Mouse (Mus musculus) cortical plate, adult 2 months (tissue): ENCODE measurements at regions not wholly inside any gene's neighbourhood (a gene's known extent, or its start where the extent isn't known, plus 50 kb on each side); places are given as distances from the start of the nearest gene placed in this dataset.

Experiments used
- H3K27ac ChIP-seq: fragments of 200-500 bp; 2 replicates; pipeline ENCODE4 v1.5.1; 2012; ENCODE audit warnings: low read length, control low read depth, inconsistent platforms; ENCODE audit not compliant: insufficient read depth
- H3K4me1 ChIP-seq: fragments of 200-500 bp; 2 replicates; pipeline ENCODE4 v1.6.1; 2011; ENCODE audit warnings: low read length; ENCODE audit not compliant: control insufficient read depth, insufficient read depth
- H3K4me3 ChIP-seq: fragments of 200-500 bp; 2 replicates; pipeline ENCODE4 v1.5.1; 2011; ENCODE audit warnings: mild to moderate bottlenecking, low read length, control low read depth; ENCODE audit not compliant: insufficient read depth
- CTCF ChIP-seq: fragments of 200-500 bp; IDR thresholded peaks from 2 replicates; pipeline ENCODE4 v1.5.1; 2011; ENCODE audit warnings: mild to moderate bottlenecking, control low read depth, low read length; ENCODE audit not compliant: insufficient read depth; ENCODE audit errors: extremely low read depth
- POLR2A ChIP-seq: fragments of 200-500 bp; IDR thresholded peaks from 2 replicates; pipeline ENCODE4 v1.6.1; 2011; ENCODE audit warnings: mild to moderate bottlenecking, low read length, control low read depth; ENCODE audit not compliant: insufficient read depth; ENCODE audit errors: extremely low read depth

DNA sequence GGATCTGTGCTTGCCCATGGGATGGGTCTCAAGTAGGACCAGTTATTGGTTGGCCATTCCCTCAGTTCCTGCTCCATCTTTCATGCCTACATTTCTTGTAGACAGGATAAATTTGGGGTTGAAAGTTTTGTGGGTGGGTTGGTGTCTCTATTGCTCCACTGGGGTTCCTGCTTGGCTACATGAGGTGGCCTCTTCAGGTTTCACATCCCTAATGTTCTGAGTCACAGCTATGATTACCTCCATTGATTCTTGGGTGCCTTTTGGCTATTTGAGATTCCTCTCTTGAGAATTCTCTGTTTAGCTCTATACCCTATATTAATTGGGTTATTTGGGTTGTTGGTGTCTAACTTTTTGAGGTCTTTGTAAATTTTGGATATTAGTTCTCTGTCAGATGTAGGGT, 125.1 kb upstream of the Rgs1 start:
- no peaks in the 10 kb centered on the region for H3K4me1 ChIP-seq
- H3K4me3 ChIP-seq: no peak overlapping the region
- TF ChIP-seq CTCF (no peak), POLR2A (no peak)
- H3K27ac ChIP-seq: no peak overlapping the region

DNA sequence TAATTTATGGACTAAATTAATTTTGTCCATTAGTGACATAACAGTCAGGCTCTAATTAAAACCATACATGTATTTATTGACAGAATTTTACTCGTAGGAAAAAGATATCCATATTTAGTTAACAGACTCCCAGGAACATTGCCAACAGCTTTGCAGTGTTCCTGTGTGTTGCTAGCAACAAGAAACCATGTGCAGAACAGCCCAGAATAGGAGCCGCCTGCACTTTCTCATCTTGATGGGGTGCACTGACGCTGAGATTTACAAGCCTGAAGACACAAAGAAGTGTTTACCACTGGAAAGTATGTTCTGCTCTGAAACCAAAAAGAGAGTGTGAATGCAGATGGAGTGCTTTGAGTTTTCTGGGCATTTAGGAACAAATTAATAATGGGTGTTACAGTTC, 118.5 kb upstream of the Rgs1 start:
- no peak overlapping the region for H3K4me3 ChIP-seq
- TF ChIP-seq CTCF: no peak
- no peak for TF ChIP-seq POLR2A
- no peaks in the 10 kb centered on the region for H3K4me1 ChIP-seq
- H3K27ac ChIP-seq: no peak overlapping the region

DNA sequence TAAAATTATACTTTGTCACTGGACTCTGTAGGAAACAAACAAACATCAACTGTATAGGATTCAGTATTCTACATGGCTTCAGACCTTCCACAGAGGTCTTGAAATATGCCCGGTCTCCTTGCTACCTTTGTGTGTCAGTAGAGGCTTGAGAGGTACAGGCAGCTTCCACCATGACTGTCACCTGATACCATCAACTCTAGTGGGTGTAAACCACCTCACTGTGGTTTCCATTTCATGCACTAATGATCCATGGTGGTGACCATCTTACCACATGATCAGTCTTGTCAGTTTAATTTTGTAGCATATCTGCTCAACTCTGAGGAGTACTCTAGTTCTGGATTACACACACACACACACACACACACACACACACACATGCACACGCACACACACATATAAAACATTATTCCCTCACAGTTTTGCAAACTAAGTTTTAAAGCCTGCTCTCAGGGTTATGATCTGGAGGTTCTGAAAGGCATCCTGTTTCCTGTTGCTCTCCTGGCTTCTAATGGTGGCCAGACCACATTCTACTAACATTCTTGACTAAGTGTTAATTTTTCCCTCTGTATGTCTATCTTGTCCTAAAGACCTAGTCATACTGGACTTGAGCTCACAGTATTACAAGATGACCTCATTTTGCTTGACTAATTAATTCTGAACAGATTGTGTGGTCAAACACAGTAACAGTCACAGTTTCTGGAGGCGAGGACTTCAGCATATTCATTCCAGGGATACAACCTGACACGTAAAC, 106.7 kb upstream of the Rgs1 start:
- no peaks in the 10 kb centered on the region for H3K4me1 ChIP-seq
- no peak overlapping the region for H3K27ac ChIP-seq
- H3K4me3 ChIP-seq: no peak overlapping the region
- TF ChIP-seq CTCF: no peak

DNA sequence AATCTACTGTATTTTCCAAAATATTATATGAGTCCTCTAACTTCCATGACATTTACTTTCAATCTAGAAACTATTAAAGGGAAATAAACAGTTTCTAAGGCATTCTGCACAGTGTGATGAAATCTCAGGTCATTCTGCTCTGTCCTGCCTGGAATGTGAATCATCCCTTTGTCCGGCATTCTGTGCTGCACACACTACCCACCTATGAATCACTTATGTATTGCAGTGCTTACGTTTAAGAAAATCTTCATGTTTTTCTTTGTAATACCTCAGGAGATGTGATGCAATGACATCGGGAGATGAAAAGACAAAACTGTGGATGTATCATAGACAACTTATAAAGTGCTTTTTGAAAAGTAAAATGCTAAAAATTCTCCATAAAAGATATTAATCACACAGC, 106.0 kb upstream of the Rgs1 start:
- Histone ChIP-seq H3K27ac (no peak overlapping the region), H3K4me1 (no peaks in the 10 kb centered on the region), H3K4me3 (no peak overlapping the region)
- no peak for TF ChIP-seq POLR2A
- TF ChIP-seq CTCF: no peak

DNA sequence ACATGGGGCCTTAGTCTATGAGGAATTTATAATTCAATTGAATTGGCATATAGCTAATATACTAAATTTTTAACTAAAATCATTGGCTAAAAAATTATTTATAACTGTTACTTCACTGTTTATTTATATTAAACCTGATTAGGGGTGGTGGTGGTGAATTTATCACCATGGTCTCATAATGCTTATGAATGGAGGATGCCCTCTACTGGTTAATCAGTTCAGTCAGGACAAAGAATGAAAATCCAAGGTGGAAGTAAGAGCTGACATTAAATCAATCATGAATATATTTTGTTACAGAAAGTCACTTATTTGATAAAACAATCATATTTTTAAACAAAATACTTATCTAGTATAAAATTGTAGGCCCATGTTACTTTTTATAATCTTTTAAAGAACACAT, 104.3 kb upstream of the Rgs1 start:
- Histone ChIP-seq H3K4me1 (no peaks in the 10 kb centered on the region), H3K27ac (no peak overlapping the region), H3K4me3 (no peak overlapping the region)
- TF ChIP-seq CTCF (no peak), POLR2A (no peak)

DNA sequence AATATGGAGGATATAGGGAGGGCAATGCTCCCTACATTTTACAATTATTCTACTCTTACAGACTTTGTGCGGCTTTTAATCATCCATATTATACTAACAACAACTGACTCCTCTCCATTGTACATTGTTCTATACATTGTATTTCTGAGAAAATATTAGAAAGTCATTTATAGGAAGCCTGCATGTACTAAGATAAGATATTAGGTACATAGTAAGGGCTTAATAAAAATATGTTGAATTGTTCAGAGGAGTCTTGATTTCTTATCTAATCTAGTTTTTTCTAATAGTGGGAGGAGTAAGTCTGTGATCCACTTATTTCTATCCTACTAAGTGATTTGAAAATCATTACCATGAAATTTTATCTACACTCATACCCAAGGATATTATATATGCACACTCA, 94.8 kb upstream of the Rgs1 start:
- no peak overlapping the region for H3K4me3 ChIP-seq
- H3K27ac ChIP-seq: no peak overlapping the region
- TF ChIP-seq POLR2A: no peak
- no peaks in the 10 kb centered on the region for H3K4me1 ChIP-seq

DNA sequence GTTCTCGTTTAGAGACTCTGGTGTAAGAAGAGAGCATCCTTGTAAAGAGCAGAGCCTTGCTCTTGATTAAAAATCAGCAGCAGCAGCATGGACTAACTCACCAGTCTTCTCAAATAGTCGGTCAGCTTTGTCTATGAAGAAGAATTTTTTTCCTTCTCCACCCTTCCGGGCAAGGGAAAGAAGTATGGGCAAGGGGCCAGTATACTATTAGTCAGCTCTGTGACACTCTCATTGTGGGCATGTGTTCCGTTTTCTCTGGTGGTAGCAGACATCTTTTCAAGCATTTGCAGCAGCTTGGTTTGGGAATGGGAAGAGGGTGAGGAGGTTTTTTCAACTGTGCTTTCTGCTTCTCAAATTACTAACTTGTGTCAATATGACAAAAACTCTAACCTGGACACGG, 94.3 kb upstream of the Rgs1 start:
- Histone ChIP-seq H3K4me1 (no peaks in the 10 kb centered on the region), H3K27ac (no peak overlapping the region), H3K4me3 (no peak overlapping the region)
- TF ChIP-seq POLR2A (no peak), CTCF (no peak)

DNA sequence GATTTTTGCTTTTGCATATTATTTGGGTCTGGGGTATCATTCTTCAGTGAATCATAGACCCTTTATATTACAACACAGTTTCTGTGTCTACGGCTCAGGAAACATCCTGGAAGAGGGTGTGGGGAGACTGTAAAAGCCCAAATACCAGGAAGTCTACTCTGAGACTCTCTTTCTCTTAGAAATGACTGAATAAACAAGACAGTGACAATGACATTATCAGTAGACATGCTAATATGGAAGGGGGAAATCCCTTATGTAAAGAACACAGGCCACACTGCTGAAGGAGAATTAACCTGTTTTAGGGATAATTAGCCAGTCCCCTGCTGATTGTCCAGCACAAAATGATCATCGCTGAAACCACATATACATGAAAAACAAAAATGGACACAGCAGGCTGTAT, 88.5 kb upstream of the Rgs1 start:
- no peak overlapping the region for H3K4me3 ChIP-seq
- no peak for TF ChIP-seq CTCF
- no peak for TF ChIP-seq POLR2A
- no peaks in the 10 kb centered on the region for H3K4me1 ChIP-seq
- H3K27ac ChIP-seq: no peak overlapping the region

DNA sequence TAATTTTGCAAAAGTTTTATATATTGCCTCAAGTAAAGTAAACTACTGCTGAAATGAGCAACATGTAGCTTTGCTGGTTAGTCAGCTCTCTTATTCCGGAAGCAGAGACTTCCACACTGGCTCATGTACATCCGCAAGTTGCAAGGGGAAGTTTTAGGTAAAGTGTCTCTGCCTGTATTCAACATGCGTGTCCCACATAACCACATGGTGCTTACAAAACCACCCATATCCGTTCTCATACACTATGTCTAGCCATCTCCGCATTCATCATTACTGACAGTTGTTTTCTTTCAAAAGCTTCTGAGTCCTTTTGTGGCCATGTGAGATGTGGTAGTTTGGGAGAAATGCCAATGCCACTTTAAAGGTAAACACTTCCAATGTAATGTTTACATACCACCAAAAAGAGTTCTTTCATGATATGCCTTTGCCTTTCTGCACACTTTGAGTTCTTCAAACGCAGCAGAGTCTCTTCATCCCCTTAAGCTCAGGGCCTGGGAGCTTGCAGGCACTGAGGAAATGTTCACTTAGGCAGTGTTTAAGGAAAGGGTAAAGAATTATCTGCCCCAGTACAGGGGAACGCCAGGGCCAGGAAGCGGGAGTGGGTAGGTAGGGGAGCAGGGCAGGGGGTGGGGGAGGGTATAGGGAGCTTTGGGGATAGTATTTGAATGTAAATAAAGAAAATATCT, 81.5 kb upstream of the Rgs1 start:
- Histone ChIP-seq H3K4me3 (no peak overlapping the region), H3K27ac (no peak overlapping the region), H3K4me1 (no peaks in the 10 kb centered on the region)
- TF ChIP-seq CTCF (no peak), POLR2A (no peak)

DNA sequence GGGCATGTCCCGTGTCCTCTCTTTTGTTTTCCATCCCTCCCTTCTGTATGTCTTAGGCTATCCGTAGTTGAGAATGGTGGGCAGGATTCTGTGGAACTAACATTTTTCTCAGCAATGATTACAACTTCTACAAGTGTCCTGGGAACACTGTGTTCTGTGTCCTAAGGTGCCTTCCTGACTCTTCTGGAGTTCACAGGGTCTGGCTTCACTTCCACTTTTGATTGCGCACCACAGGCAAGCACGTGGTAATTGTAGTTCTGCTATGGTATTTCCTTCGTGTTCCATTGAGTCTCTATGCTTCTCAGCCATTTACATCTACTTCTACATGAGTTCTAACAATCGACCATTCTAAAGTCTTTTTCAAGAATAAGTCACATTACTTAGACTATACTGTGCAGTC, 70.4 kb upstream of the Rgs1 start:
- TF ChIP-seq CTCF: no peak
- no peak overlapping the region for H3K4me3 ChIP-seq
- H3K27ac ChIP-seq: no peak overlapping the region
- no peaks in the 10 kb centered on the region for H3K4me1 ChIP-seq

DNA sequence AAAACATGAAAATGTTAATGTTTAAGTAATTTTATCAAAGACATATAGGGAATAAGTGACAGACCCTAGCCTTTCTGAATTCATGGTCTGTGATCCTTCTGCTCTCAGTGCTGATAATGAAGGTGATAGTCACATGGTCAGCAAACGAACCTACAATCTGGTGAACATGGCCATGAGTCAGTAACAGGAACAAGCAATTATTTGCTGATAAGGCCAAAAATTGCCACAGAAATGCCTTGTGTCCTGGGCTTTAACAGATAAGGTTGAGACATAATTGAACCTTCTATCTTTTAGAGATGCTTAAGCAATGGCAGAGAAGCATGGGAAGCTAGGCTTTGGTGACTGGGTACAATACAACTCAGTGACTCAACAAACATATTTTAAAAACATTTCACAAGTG, 69.2 kb upstream of the Rgs1 start:
- TF ChIP-seq CTCF: no peak
- TF ChIP-seq POLR2A: no peak
- H3K4me1 ChIP-seq: no peaks in the 10 kb centered on the region
- H3K4me3 ChIP-seq: no peak overlapping the region
- no peak overlapping the region for H3K27ac ChIP-seq
